Mouse (Mus musculus) heart, adult 18-20 months (tissue): ENCODE data around the gene Dscam. TPM values are rescaled to one million over a fixed set of nuclear protein-coding genes. Genes with fewer than 3 reads are reported as not detected.

Source experiments
- DNase-seq, 2 experiments: peaks; one replicate each; pipeline ENCODE4 v3.0.0; 2021 to 2022; ENCODE audit warnings: mixed read lengths in 1 of 2
- total RNA-seq, 2 experiments: library from RNA; stranded (reverse); gene quantifications; 2 replicates each; pipeline ENCODE4 v1.2.3; 2021

Dscam gene
- total RNA-seq, 2 experiments from 2014 or later: 0.05 TPM; not detected in 1

DNA sequence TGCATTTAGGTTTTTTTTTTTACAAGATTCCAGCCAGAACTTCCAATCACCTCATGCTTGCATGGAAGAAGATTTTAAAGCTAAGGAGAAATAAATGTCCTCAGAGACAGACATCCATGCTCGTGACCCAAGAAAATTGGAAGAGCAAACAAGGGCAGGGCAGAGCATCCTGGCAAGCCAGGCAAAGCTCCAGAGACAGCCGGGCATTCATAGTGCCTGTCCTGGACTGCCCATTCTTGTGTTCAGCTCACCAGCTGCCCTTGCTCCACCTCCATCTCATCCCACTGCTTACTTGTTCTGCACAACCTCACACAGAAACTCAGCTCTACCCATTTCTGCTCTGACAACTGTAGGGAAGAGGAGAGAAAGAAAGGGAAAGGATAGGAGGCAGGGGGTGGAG is 534.6 kb downstream of the Dscam start:
- no peak for DNase-seq

DNA sequence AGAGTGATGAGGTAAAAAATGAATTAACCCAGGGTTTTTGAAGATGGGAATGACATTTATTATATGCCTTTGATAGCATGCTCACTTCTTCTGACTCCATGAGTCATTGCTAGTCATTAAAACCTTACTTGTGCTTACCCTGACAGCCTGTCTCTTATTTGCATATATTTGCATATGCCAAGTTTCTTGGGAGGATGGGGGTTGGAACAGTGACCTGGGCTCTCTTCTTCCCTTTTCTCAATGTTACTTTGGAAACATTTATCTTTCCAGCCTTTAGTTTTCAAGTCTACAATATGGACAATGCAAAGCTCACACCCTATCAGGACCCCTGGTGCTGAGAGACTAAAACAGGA is 535.8 kb downstream of the Dscam start:
- no peak for DNase-seq

DNA sequence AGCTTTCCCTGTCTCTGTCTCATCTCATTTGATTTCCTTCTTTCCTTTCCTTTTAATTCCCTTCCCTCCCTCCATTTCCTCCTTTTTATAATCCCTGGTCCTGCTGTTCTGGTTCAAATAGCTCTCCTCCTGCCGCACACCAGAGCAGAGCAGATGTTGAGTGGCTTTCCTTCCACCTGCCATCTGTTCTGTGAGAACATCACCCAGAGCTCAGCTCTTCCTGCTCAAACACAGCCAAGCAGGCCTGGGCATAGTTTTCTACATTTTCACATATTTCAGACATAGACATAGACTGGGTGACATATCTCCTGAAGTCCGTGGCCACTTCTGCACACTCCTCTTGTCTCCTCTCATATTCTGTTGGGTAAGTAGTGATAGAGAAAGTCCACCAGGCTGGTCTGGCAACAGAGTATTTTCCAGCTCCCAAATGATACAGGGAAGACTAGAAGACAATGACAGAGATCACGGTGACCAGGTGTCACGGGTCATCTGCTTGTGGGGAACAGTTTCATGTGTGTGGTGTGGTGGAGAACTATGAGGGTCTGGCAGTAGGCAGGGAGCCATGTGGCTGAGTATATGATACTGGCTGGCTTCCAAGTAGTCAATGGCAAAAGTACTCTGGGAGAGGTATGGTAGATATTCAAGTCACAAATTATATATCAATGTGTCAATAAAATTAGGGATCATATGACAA is 536.3 kb downstream of the Dscam start:
- no peak for DNase-seq

DNA sequence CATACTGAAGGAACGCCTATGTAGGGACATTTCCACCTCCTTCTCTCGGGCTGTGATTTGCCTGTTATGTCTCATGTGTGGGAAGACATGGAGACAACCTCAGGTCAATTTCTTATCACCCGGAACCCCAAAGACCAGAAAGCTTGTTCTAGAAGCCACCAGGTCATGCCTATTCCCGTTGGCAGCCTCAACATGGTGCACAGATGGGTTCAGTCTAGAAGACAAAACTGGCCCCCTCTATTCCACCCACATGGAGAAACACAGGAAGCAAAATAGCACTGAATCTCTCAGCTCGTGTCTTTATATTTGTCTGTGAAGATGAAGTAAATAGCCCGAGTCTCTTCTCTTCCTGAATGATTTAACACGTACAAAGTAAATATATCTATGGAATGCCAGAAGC is 540.3 kb downstream of the Dscam start:
- no peak for DNase-seq

DNA sequence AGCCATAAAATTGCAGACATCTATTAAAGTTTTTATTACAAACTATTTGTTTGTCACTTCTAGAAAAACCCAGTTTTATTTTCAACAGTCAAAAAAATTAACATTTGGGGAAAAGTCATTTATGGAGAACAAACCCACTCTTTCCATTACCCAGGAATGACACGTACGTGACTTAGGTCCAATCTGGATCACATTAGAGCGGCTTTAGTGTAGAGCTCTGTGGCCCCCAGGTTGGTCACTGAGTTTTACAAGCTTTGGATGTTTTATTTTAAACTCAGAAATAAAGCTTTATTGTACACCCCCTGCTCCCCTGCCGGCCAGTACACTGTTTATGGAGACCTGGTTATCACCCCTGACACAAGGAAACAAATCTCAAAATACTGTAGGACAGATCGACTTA is 540.9 kb downstream of the Dscam start:
- no peak for DNase-seq

DNA sequence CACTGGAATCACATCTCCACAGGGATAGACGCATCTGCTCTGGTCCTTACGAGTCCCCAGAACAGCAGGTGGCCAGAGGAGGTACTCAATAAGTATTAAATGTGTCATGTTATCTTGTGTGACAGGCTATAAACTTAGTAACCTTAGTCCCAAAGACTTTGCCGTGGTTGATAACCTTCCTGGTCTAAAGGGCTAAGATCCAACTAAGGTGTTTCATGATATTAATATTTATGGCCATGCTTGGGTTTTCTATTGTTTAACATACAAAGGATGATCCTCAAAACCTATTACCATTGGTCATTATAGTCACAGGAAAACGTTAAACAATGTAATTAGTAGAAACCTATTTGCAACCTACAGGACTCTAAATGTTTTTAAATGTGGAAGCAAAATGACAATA is 545.1 kb downstream of the Dscam start:
- DNase-seq: no peak

DNA sequence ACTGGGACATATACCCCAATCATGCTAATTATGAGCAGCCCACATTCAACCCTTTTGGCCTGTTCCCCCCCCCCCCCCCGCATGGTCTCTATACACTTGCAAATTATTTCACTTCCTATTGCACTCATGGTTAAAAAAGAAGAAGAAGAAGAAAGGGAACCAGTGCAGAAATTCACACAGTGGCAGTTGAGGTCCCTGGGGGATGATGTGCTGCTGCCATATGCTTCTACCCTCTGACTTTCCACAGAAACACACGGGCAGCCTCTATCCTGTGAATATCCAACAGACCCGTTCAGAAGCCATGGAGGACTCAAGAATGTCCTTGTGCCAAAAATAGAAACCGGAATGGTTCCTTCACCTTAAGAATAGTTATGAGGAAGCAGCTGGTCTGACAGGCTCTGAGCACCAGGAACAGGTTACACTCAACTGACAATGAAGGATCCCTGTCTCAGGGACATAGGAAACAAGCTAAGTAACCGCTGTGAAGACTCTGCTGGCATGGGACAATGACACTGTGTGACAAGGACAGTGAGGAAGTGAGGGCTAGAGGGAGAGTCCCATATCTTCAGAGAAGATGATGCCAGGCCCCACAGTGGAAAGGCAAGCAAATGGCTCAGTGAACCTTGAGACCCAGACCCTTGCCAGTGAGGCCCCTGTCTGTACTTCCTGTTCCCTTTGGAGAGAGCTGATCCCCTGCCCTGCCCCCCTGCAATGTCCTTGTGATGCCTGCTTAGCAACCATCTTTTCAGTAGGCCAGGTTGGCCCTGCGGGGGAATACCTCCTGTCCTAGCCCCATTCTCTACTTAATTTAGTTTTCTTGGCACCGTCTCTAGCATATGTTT is 545.8 kb downstream of the Dscam start:
- DNase-seq: no peak

DNA sequence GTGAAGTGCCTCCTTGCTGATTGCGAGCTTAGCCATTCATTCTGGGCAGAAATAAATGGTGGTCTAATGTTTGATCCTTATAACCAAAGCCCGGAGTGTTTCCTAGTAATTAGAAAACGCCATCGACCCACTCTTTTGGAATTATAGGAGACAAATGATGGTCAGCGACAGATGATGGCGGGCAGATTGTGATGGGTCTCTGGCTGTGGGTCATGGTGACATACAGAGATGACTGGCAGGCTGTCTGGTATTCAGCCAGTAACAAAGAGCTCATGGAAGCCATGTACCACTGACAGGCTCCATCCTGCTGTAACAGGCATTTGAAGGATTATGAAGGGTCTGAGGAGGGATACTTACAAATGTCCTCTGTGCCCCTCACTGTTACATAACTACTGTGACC is 549.7 kb downstream of the Dscam start:
- no peak for DNase-seq

DNA sequence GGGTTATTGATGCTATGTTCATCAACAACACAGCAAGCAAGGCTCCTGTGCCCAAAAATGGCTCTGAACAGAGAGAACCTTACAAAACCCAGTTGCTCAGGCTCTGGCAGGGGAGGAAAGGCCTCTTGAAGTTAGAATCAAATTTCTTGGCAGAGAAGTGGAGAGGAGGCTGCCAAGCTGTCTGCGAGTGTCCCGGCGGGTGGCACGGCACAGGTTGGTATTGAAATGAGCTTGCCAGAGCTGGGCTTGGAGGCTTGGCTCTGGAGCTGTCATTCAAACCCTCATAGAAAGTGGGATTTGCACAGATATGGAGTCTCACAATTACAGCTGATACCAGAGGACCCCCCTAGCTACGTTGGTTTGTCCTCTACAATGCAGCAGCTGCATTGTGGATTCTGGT is 550.1 kb downstream of the Dscam start:
- DNase-seq: peak; percentile 70 to 83

DNA sequence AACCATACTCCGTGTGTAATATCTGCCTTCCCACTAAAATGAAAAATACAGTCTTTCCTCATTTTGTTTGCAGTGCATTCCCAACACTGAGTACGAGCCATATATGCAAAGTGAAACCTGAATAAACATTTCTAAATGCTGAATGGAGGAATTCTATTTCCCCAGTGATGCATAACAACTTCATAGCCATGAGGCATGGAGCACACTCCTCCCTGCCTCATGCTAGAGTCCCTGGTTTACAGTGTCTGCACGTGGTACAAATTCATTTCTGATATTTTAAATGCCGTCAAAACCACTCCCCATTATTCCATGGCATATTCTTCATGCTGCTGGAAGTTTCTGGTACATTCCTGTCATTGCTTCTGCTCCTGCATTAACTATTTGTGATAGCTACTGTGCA is 552.8 kb downstream of the Dscam start:
- no peak for DNase-seq

DNA sequence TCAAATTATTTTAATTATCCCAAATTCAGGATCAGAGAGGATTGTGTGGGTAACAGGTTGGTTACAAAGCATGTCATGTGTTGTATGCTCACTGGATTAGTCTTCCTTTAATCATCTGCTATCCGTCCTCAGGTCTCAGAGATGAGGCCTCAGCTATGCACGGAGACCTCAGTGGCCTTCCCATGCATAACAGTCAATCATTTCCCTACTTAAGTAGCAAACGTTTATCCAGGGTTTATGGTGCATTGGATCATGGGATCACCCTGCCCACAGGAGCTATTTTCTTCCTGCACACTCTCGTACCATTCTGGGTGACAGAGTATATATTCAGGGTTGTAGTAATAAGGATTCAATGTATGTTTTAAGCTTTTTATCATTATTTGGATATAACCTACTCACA is 557.3 kb downstream of the Dscam start:
- no peak for DNase-seq

DNA sequence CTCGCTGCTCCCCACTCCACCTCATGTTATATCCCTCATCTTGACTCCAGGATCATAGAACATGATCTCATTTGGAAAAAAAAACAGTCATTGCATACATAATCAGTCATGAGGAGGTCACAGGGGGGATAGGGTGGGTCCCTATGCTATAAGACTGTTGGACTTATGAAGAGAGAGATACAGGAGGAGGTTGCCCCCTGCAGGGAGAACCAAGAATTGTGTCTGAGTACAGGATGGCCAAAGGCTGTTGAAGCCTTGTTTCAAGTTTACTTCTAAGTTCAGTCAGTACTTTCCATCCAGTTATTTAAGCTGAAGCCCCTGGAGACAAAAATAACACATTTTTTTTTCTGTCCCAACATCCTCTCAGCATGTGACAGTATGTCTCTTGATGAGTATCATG is 559.7 kb downstream of the Dscam start:
- peak; percentile 15 to 53 for DNase-seq

DNA sequence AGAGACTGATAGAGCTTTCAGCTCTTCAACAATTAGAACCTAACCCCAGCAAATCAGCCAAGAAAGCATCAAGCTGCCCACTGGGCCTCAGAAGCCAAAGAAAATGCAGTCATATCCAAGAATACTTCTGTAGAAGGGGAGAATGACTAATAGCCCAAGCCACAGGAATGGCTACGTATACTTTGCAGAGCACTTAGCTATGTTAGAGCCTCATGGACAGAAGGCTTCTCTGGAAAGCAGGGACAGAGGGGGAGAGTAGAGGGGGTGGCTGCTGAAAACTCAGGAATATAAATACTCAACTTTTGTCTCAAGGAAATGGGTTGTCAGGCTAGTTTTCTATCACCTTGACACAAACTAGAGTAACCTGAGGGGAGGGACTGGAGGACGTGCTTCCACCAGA is 568.3 kb downstream of the Dscam start:
- no peak for DNase-seq

DNA sequence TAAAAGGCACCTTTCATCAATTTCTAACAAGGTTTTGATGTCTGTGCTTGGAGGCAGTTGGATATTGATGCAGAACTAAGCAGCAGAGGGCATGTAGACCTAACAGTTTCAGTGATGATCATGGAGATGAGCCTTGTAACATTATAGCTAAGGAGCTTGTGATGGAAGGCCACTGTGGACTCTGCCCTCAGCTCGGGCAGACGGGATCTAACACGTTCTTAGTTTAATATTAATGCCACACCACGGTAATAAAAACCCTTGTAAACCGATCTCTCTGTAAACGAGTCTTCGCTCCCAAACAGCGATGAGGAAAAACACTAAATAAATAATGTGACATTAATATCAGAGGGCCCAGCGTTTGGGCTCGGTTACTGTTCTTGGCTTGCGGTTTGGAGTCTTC is 569.8 kb downstream of the Dscam start:
- no peak for DNase-seq

DNA sequence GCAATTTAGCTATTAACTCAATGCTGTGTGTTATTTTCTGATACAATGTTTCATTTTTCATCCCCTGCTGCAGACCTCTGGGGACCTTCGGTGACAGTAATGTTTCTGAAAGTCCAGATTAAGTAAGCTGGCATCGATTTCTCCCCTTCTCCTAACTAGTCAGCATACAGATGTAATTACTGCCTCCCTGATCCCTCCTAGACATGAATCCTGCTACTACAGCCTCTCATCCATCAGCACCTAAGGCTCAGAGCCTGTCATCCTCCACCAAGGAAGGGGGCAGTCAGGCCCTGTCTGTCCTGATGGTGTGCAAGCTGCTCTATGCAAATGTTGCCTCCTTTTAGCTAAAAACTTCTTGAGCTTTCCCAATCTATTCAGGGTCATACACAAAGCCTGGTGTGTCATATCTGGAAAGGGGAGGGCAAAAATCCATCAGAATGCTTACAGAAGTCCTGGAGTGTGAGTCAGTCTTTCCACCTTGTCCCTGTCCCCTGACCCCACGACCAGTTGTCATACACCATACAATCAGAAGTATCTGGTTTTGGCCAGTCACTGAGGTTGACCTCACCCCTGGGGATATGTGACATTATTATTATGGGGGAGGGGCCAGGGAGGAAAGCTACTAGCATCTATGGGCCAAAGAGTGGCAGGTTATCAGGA is 571.0 kb downstream of the Dscam start:
- no peak for DNase-seq

DNA sequence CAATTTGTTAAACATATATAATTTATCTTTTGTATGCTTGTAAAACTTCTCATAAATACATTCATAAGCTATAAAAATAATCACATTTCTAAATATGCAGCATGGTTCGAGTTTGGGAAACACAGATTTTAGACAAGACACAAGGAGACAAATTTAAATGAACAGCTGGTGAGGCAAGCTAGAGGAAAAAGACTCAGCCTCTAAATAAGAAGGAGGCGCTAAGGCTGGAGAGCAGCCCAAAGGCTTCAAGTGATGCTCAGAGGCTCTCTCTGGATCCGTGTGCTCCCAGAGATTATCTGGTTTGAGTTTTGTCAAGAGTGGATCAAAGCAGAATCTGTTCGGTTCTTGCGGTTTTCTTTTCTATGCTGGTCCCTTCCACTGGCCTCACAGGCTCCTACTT is 594.7 kb downstream of the Dscam start:
- no peak for DNase-seq

DNA sequence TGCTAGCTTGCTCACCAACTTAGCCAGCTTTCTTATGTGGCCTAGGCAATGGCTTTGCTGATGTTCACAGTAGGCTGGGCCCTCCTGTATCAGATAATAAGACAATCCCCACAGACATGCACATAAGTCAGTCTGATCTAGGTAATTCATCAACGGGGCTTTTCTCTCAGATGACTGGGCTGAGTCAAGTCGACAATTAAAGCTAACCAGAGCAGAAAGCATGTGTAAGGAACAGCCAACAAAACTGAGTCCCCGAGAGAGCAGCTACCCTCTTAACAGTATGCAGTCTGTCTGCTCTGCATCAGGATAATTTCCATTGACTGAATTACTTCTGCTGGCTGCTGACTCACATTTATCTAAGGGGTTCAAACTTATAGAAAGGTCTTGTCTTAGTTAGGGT is 603.1 kb downstream of the Dscam start:
- no peak for DNase-seq

DNA sequence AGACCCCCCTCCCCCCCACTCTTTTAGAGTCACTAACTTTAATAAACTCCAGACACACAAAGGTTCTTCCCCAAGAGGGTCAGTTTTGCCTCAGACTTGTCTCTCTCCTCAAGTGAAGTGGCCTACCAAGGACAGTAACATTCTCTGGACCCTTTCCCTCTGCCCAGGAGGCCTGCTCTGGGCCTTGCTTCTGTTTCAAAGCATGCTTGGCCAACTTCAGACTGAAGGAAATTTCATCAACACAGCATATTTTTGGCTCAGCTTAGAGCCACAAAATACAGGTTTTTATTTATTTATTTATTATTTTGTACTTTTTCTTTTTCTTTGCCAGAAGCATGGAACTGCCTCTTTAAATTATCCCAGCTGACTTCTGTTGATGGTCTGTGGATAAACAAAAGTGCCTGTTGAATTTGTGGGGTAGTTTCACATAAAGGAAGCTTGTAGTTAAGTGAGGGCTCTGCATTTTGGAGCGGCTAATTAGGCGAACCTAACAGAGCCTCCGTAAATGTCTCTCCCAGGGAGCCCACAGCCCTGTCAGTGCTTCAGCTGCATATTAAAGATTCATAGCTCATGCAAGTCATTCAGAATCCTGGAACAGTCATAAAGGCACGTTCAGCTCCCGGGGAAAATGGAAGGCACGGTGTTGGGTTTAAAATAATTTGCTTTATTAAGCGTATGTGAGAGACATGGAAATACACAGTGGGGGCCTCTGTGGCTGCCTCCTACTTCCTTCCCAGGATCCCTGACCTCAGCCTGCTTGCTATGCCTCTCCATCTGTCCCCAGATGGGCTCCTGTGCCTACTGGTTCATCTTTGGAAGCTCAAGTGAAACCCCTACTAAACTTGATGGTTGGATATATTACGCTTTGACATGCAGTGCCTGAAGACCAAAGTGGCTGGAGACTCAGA is 606.9 kb downstream of the Dscam start:
- no peak for DNase-seq

DNA sequence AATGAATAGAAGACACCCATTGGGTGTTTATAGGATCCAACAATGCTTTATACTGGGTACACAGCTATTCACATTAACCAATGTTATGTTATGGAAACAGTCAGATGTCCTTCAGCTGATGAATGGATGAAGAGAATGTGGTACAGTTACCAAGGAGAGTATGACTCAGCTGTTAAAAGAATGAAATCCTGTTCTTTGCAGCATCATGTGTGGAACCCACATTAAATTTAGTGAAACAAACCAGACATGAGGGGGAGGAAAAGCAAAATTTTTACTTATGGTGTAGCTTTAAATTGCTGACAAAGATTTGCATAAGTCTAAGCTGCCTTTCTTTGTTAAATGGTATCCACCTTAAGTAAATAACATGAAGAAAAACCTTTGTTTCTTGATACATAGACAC is 610.8 kb downstream of the Dscam start:
- no peak for DNase-seq

DNA sequence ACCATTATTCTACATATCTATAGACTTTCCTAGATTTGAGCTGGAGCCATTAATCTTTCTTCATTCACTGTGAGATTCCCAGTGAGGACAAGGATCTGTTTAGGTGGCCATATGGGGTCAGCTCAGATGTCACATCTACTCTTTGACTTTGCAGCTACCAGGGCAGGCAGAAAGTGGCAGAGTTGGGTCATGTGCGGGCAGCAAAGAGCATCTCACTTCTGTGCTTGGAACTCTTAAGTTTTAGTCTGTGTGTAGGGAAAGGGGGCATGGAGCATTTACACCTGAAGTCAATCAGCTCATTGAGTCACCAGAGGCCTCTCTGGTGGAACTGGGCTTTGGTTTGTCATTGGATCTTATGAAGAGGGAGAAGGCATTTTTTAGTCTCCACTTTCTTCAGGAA is 612.2 kb downstream of the Dscam start:
- no peak for DNase-seq

DNA sequence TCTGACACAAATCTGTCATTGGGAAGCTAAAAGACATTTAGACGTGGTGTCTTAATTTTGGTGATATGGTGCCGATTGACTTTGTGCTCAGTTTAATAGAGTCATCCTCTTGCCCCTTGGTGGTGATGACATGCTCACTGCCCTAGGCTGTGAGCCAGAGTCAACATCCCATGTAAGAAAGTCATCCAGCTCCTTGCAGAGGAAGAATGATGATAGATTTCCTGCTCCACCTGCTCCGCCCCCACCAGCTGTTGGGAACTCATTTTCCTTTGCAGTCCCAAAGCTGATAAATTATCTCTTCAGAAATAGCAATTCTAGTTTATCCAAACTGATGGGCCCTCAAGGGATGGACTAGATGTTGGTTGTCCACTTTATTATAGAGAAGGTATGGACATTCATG is 613.9 kb downstream of the Dscam start:
- no peak for DNase-seq

DNA sequence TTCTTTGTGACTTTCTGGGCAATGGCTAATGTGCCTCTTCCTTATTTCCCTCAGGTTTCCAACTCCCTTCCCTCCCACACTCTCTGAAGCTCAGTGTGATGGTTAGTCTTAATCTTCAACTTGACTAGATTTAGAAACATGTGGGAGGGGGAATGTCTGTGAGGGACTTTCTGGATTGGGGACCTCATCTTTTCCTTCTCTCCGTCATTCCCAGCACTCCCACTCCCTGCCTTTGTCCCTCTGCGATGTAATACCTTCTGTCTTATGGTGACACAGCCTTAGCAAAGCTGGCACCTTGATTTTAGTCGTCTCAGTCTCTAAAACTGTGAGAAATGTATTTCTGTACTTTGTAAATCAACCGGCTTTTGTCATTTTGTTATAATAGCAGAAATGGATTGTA is 615.1 kb downstream of the Dscam start:
- DNase-seq: no peak

DNA sequence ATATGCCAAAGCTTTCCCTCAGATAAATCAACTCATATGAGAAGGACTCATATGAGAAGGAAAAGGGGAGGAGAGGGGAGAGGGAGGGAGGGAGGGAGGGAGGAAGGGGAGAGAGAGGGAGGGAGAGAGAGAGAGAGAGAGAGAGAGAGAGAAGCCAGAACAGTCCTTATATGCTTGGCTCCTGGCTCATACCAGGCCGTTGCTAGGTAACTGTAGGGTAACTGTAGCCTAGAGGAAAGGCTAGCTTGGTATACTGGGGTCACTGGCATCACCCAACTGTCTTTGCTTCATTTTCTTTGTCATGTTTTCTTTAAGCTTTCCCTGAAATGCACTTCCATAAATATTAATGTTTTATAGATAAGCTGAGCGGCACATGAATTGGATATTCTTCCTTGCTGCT is 617.9 kb downstream of the Dscam start:
- DNase-seq: no peak
